Mouse (Mus musculus): Measurements from ENCODE around the gene Mfsd13b. TPM values are rescaled to one million over a fixed set of nuclear protein-coding genes. Genes with fewer than 3 reads are reported as not detected.
"Not testable (repeated sequence)": the region's sequence is repeated elsewhere in the genome, so short reads cannot be mapped to it uniquely, and the experiment has no call there.

Gene Mfsd13b
- polyA plus RNA-seq, 1 experiment from 2014 or later: 0.20 TPM

DNA sequence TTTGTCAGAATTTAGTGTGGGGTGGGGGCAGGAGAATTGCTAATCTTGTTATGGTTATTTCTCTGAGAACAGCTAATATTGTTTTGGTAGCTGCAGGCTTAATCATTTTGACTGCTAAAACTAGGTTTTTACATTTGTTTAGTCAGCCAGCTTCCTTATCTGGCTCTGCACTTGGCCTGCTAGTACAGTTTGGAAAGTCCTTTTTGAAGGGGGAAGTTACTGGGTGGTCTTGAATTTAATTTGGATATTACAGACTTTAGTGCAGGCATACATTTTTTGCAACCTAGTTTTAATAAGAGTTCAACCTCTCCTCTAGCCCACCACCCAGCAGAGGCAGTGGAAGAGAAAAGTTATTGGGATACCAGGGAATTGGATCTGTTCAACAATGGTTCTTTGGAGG, 47.6 kb downstream of the Mfsd13b start:
- H3K4me2 ChIP-seq (replicated peaks); ATAC-seq (ENCODE audit: low FRiP score, low read depth); H3K4me3 ChIP-seq; H3K9me3 ChIP-seq; H3K27ac ChIP-seq; H3K27me3 ChIP-seq (replicated peaks); H3K9ac ChIP-seq; H3K4me1 ChIP-seq; H3K36me3 ChIP-seq: not testable (repeated sequence)

DNA sequence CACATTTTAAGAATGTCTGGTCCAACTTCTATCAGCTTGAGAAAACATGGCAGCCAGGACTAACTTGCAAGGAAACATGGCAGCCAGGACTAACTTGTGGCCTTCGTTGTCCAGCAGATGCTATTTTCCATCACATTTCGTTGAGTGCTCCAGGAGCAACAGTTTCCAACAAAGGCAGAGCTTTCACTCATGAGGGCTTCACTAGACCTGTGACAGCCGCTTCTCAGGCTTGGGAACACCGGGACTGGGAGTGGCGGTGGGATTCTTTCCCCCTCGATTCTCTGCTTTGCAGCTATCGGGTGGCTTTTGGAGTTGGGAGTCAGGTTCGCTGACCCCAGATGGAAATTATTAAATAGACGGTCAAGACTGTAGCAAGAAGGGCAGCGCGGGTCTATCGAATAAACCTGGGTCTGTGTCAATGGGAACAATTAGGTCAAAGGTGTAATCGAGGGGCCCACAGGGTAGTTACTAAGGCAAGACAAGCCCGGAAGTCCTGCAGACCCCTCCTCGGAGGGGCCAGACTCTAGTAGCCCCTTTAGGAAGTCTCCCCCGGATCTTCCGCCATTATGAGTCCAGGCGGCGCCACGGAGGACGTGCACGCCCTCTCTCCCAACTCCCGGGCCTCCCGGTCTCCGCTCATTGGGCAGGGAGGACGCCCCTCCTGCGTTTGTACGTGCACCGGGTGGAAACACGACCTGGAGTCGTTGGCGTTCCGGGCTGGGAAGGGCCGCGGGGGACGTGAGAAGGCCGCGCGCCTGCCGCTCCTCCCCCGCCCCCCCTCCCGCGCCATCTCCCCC, 51.7 kb downstream of the Mfsd13b start, which contains the start of gene Mettl9:
Mettl9 (plus strand) TSS at position 590 of the 797 bp plus-strand sequence.
- 3% methylated on average over 35 of the region's 43 CpGs for WGBS
- H3K4me2 ChIP-seq (replicated peaks): peak within 1 kb of the TSS; percentile 78
- H3K4me3 ChIP-seq: peak within 1 kb of the TSS; percentile 96
- H3K9me3 ChIP-seq: no peaks in the 10 kb centered on the region
- no peaks in the 10 kb centered on the region for H3K36me3 ChIP-seq
- peak within 1 kb of the TSS; percentile 97 for H3K27ac ChIP-seq
- H3K9ac ChIP-seq: peak within 1 kb of the TSS; percentile 98
- H3K27me3 ChIP-seq (replicated peaks): no peaks in the 10 kb centered on the region
- H3K4me1 ChIP-seq: peaks cover 21% of the 10 kb centered on the region
- ATAC-seq (ENCODE audit: low FRiP score, low read depth): peak; percentile 95

DNA sequence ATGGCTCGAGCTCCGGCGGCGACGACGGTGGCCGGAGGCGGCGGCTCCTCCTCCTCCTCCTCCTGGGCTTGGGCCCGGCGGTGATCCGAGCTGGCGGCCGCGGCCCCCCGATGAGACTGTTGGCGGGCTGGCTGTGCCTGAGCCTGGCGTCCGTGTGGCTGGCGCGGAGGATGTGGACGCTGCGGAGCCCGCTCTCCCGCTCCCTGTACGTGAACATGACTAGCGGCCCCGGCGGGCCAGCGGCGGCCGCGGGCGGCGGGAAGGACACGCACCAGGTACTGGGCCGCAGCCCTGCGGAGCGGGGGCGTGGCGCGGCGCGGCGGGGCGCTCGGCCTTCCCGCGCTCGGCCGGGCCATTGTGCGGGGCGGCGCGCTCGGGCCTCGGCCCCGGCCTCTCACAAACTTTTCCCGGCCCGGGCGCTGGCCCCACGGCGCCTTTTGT, 52.4 kb downstream of the Mfsd13b start:
- Histone ChIP-seq H3K27me3 (replicated peaks) (no peaks in the 10 kb centered on the region), H3K4me2 (replicated peaks) (peak overlapping the region; percentile 78), H3K4me1 (peaks cover 22% of the 10 kb centered on the region), H3K9me3 (no peaks in the 10 kb centered on the region), H3K4me3 (peak overlapping the region; percentile 96), H3K9ac (peak overlapping the region; percentile 98), H3K27ac (peak overlapping the region; percentile 97), H3K36me3 (no peaks in the 10 kb centered on the region)
- ATAC-seq (ENCODE audit: low FRiP score, low read depth): peak; percentile 84
- WGBS: under 1% methylated on average over 49 of the region's 63 CpGs

DNA sequence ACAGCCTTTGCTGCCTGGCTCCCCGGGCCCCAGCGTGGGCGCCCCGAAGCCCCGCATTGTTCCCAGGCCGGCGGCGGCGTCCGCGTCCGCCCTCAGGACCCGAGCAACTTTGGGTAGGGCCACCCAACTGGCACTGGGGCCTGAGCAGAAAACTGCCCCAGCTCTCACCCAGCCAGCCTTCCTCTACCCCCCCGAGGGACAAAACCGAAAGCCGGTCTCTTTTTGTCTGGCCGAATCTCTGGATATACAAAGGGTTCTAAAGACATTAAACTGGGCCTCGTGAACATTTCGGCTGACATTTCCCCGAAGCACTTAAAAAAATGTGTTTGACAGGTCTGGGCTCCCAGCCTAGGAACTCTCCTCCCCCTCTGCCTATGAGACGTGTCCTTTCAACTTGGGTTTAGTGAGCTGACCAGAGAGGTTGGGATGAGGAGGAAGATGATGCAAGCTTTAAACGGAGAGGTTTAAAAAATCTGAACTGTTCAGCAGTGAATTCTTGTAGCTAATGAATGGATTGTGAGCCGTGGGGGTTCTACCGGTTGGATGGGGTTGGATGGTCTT, 52.9 kb downstream of the Mfsd13b start:
- peak overlapping the region; percentile 78 for H3K4me2 ChIP-seq (replicated peaks)
- under 1% methylated on average over 24 of the region's 24 CpGs for WGBS

DNA sequence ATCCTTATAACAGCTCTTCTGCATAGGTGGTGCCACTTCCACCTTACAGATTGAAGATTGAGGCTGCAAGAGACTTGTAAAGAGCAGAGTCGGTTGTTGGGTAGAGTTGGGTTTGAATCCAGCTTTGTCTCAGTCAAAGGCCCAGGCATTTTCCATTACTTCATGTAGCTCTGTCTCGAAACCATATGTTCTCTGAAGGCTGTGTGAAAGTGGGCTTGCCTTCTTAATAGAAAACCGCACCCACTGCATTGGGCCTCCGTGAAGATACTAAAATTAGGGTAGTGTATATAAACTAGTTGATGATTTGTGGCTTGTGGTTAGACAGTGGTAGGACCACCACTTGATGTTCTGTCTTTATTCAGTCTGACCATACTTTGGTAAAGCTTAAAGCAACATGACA, 58.3 kb downstream of the Mfsd13b start:
- Histone ChIP-seq H3K36me3 (no peaks in the 10 kb centered on the region), H3K27me3 (replicated peaks) (no peaks in the 10 kb centered on the region), H3K4me1 (peaks cover 28% of the 10 kb centered on the region), H3K4me2 (replicated peaks) (no peak overlapping the region), H3K9me3 (no peaks in the 10 kb centered on the region), H3K27ac (no peak overlapping the region), H3K9ac (no peak overlapping the region), H3K4me3 (no peak overlapping the region)
- ATAC-seq (ENCODE audit: low FRiP score, low read depth): no peak
- 92% methylated on average over 4 of the region's 4 CpGs for WGBS

More for the DNA sequence above, 52.9 kb downstream of the Mfsd13b start:
- Histone ChIP-seq H3K27ac (peak overlapping the region; percentile 97), H3K9me3 (no peaks in the 10 kb centered on the region), H3K36me3 (no peaks in the 10 kb centered on the region), H3K27me3 (replicated peaks) (no peaks in the 10 kb centered on the region), H3K4me3 (peak overlapping the region; percentile 96), H3K9ac (peak overlapping the region; percentile 98), H3K4me1 (peaks cover 27% of the 10 kb centered on the region)
- peak; percentile 54; the same call in 1 of the 2 replicates for ATAC-seq (ENCODE audit: low FRiP score, low read depth)

DNA sequence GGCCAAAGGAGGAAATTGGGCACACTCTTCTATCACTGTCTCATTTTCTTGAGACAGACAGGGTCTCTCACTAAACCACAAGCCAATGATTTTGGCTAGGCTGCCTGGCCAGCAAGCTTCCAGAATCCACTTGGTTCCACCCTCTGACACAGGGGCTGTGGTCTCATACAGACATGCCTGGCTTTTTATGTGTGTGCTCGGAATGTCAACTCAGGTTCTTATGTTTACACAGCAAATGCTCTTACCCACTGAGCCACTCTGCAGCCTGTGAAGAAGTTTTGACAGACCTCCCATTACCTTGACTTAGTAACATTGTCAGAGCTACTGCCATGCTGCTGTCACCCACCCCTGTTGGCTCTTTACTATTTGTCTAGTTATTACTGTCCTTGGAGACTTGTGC, 59.7 kb downstream of the Mfsd13b start:
- no peak overlapping the region for H3K4me2 ChIP-seq (replicated peaks)
- no peaks in the 10 kb centered on the region for H3K9me3 ChIP-seq
- H3K4me1 ChIP-seq: peaks cover 16% of the 10 kb centered on the region; the same call in 1 of the 2 replicates
- no peak for ATAC-seq (ENCODE audit: low FRiP score, low read depth)
- no peak overlapping the region for H3K9ac ChIP-seq
- WGBS: 73% methylated on average over 1 of the region's 1 CpGs
- H3K27me3 ChIP-seq (replicated peaks): no peaks in the 10 kb centered on the region
- no peak overlapping the region for H3K27ac ChIP-seq
- H3K36me3 ChIP-seq: no peaks in the 10 kb centered on the region
- no peak overlapping the region for H3K4me3 ChIP-seq

DNA sequence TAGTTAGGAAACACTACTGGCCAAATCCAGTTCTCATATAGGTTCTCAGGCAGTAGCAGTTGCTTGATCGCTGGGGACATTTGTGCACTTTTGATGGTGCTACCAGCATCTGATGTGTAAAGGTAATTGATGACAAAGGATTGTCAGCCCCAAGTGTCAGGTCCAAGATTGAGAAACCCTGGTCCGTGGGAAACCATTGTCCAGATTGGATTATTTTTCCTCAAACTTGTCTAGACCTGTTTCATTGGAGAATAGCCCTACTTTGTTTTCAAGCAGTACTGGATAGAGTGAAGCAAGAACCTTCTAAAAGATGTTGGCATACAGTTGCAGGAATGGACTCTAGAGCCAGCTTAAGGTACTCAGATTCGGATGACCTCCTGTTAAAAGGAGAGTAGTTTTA, 60.7 kb downstream of the Mfsd13b start:
- H3K4me3 ChIP-seq: no peak overlapping the region
- no peak overlapping the region for H3K9ac ChIP-seq
- no peaks in the 10 kb centered on the region for H3K27me3 ChIP-seq (replicated peaks)
- no peak overlapping the region for H3K27ac ChIP-seq
- H3K4me1 ChIP-seq: peaks cover 9% of the 10 kb centered on the region; the same call in 1 of the 2 replicates
- no peaks in the 10 kb centered on the region for H3K9me3 ChIP-seq
- ATAC-seq (ENCODE audit: low FRiP score, low read depth): no peak
- WGBS: 96% methylated on average over 3 of the region's 3 CpGs
- no peaks in the 10 kb centered on the region for H3K36me3 ChIP-seq
- no peak overlapping the region for H3K4me2 ChIP-seq (replicated peaks)

DNA sequence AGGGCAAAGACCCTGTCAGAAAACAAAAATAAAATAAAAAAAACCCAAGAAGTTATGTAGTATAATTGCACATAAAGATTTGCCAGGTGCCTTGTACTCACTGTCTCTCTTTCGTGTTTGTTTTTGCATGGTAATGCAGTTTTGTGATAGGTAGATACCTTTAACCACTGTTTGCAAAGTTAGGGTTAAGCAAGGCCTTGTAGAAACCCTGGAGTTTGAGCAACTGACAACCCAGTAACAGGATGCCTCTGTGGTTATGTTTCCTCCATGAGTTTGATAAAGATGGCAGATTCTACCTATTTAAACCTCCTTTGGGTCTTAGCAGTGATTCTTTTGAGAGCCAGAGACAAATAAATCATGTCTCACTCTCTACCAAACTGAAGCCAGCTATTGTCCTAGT, 61.2 kb downstream of the Mfsd13b start:
- WGBS: 95% methylated on average over 1 of the region's 1 CpGs
- Histone ChIP-seq H3K36me3 (0 out of 2 replicates have a peak, but pooled peaks cover 1% of the 10 kb centered on the region), H3K4me1 (0 out of 2 replicates have a peak, but pooled peaks cover 7% of the 10 kb centered on the region), H3K4me2 (replicated peaks) (no peak overlapping the region), H3K27ac (no peak overlapping the region), H3K9me3 (no peaks in the 10 kb centered on the region), H3K9ac (no peak overlapping the region), H3K27me3 (replicated peaks) (no peaks in the 10 kb centered on the region), H3K4me3 (no peak overlapping the region)
- no peak for ATAC-seq (ENCODE audit: low FRiP score, low read depth)

DNA sequence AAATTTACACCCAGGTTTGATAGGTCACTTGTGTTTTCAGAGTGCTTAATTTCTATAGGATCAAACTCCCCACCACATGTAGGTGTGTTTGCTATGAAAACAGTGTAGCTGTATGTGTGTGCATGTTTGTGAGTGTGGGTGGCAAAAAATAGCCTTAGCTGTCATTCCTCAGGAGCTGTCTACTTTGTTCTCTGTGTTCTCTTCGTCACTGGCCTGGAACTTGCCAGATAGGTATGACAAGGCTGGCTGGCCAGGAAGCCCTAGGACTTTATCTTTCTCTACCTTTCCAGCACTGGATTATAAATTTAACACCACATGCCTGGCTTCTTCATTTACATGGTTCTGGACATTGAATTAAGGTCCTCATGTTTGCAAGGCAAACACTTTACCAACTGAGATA, 61.9 kb downstream of the Mfsd13b start:
- Histone ChIP-seq H3K36me3 (0 out of 2 replicates have a peak, but pooled peaks cover 2% of the 10 kb centered on the region), H3K4me1 (0 out of 2 replicates have a peak, but pooled peaks cover 7% of the 10 kb centered on the region), H3K27ac (no peak overlapping the region), H3K27me3 (replicated peaks) (no peaks in the 10 kb centered on the region), H3K9ac (no peak overlapping the region), H3K9me3 (no peaks in the 10 kb centered on the region), H3K4me2 (replicated peaks) (no peak overlapping the region), H3K4me3 (no peak overlapping the region)
- 96% methylated on average over 1 of the region's 1 CpGs for WGBS
- ATAC-seq (ENCODE audit: low FRiP score, low read depth): no peak

DNA sequence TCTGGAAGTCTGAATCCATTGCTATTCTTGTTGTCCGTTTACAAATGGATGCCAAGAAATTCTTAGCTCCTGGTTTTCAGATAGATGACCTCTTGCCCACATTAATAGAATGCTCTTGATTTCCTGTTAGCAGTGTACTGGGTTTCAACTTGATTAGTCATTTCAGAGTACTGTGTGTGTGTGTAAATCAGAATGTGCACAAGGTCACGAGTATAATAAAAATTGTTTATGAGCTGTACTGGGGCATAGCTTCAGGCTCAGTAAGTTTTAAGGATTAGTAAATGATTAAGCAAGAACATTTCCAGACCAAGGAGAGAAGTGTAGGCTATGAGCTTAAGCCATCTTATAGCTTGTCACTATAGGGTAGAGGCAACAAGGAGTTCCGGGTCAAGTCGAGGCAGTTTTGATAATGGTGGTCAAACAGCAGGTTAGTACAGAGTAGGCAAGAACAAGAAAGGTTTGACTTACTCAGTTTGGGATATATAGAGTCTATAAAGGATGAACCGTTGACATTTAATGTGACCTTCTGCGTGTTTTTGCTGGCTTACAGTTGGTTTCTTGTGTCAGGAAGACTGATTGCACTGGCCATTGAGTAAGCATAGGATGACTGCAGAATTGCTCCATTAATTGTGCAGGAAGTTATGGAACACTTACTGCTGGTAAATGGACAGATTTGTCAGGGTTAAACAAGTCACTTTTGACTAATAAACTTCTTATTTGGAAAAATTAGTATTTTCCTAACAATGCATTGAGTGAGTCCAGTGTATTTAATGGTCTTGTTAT, 63.6 kb downstream of the Mfsd13b start:
- Histone ChIP-seq H3K9ac (no peak overlapping the region), H3K4me2 (replicated peaks) (no peak overlapping the region), H3K27ac (no peak overlapping the region), H3K36me3 (peaks cover 5% of the 10 kb centered on the region; the same call in 1 of the 2 replicates), H3K4me3 (no peak overlapping the region), H3K27me3 (replicated peaks) (no peaks in the 10 kb centered on the region), H3K9me3 (no peaks in the 10 kb centered on the region), H3K4me1 (no peaks in the 10 kb centered on the region)
- 90% methylated on average over 6 of the region's 6 CpGs for WGBS
- ATAC-seq (ENCODE audit: low FRiP score, low read depth): no peak

DNA sequence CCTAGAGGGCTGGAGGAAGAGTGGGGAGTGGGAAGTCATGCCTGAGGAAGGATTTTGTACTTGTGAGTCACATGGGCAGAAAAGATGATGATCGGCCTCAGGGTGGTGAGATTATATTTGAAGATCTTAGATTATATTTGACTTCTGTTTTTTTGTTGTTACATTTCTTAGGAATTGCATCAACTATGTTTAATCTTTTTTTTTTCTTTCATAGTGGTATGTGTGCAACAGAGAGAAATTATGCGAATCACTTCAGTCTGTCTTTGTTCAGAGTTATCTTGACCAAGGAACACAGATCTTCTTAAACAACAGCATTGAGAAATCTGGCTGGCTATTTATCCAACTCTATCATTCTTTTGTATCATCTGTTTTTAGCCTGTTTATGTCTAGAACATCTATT, 65.3 kb downstream of the Mfsd13b start:
- Histone ChIP-seq H3K4me3 (no peak overlapping the region), H3K9me3 (no peaks in the 10 kb centered on the region), H3K4me2 (replicated peaks) (no peak overlapping the region), H3K27ac (no peak overlapping the region), H3K9ac (no peak overlapping the region), H3K36me3 (peaks cover 10% of the 10 kb centered on the region; the same call in 1 of the 2 replicates), H3K4me1 (no peaks in the 10 kb centered on the region), H3K27me3 (replicated peaks) (no peaks in the 10 kb centered on the region)
- no peak for ATAC-seq (ENCODE audit: low FRiP score, low read depth)
- 100% methylated on average over 2 of the region's 2 CpGs for WGBS

DNA sequence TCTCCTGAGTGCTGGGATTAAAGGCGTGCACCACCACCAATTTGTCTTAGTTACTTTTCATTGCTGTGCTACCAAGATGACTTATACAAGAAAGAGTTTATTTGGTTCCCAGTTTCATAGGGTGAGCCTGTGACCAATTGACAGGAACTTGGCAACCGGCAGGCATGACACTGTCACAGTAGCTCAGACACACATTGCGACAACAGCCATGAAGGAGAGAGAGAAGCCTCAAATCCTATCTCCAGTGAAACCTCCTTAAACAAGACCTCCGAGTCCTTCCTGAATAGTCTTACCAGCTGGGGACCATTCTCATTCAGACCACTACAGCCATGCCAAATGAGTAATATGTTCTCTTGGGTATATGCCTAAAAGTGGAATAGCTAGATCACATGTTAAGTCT, 70.8 kb downstream of the Mfsd13b start:
- no peak overlapping the region for H3K27ac ChIP-seq
- ATAC-seq (ENCODE audit: low FRiP score, low read depth): no peak
- H3K4me3 ChIP-seq: no peak overlapping the region
- no peaks in the 10 kb centered on the region for H3K9me3 ChIP-seq
- peaks cover 46% of the 10 kb centered on the region for H3K36me3 ChIP-seq
- 91% methylated on average over 4 of the region's 4 CpGs for WGBS
- no peak overlapping the region for H3K9ac ChIP-seq
- no peaks in the 10 kb centered on the region for H3K4me1 ChIP-seq
- no peaks in the 10 kb centered on the region for H3K27me3 ChIP-seq (replicated peaks)
- H3K4me2 ChIP-seq (replicated peaks): no peak overlapping the region
